Mouse (Mus musculus): ENCODE measurements around the gene Crct1. TPM values are rescaled to one million over a fixed set of nuclear protein-coding genes. Genes with fewer than 3 reads are reported as not detected.
A peak's percentile ranks its signal among the peaks of the same experiment; 100 is the strongest.

The Crct1 gene
- polyA plus RNA-seq, 1 experiment from 2014 or later = 0.28 TPM

GRCm38 (mm10) chr3:93014871-93015270 lies 616 bp downstream of the Crct1 start:
- H3K27ac ChIP-seq (ENCODE audit: low read length) = no peak overlapping the region
- H3K4me1 ChIP-seq (ENCODE audit: control insufficient read depth, insufficient read depth, low read length) = peaks cover 3% of the 10 kb centered on the region; the same call in 1 of the 2 replicates
- peak overlapping the region; percentile 59 for H3K4me3 ChIP-seq (ENCODE audit: low read length)
- no peaks in the 10 kb centered on the region for H3K36me3 ChIP-seq (ENCODE audit: control insufficient read depth, insufficient read depth)
- H3K9me3 ChIP-seq (replicated peaks; ENCODE audit: control insufficient read depth, low read length) = no peaks in the 10 kb centered on the region
- H3K27me3 ChIP-seq (ENCODE audit: control insufficient read depth, insufficient read depth, low read length) = 0 out of 2 replicates have a peak, but pooled peaks cover 2% of the 10 kb centered on the region
- WGBS = 36% methylated on average over 5 of the region's 5 CpGs
- H3K9ac ChIP-seq (ENCODE audit: low read length) = peak overlapping the region; percentile 62
- peak overlapping the region; percentile 80 for H3K4me2 ChIP-seq (ENCODE audit: low read depth, low read length)
- no peak for ATAC-seq (replicated peaks; ENCODE audit: extremely low read depth, insufficient read depth, low FRiP score)

DNA sequence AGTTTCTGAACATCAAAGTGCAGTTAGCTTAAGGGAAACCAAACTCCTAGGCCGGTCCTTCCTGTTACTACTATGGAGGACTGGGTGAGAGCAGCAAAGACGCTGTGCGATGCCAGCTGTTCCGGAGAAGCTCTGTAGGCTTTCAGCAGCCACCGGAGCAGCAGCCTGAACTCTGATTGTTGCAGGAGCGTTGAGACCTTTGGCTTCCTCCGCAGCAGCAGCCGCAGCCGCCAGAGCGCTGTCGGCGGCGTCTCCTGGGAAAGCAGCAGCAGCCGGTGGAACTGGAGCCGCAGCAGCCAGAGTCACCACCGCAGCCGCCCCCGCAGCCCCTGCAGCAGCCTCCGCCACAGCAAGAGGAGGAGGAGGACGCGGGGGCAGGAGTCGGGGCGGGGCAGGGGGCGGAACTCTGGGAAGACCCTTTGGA lies 1.1 kb downstream of the Crct1 start:
- H3K27me3 ChIP-seq (ENCODE audit: control insufficient read depth, insufficient read depth, low read length) = 0 out of 2 replicates have a peak, but pooled peaks cover 2% of the 10 kb centered on the region
- H3K4me1 ChIP-seq (ENCODE audit: control insufficient read depth, insufficient read depth, low read length) = peaks cover 3% of the 10 kb centered on the region; the same call in 1 of the 2 replicates
- peak overlapping the region; percentile 80 for H3K4me2 ChIP-seq (ENCODE audit: low read depth, low read length)
- no peaks in the 10 kb centered on the region for H3K36me3 ChIP-seq (ENCODE audit: control insufficient read depth, insufficient read depth)
- peak; percentile 70; the same call in 1 of the 2 replicates for ATAC-seq (replicated peaks; ENCODE audit: extremely low read depth, insufficient read depth, low FRiP score)
- H3K4me3 ChIP-seq (ENCODE audit: low read length) = peak overlapping the region; percentile 59
- H3K9me3 ChIP-seq (replicated peaks; ENCODE audit: control insufficient read depth, low read length) = no peaks in the 10 kb centered on the region
- under 1% methylated on average over 24 of the region's 24 CpGs for WGBS
- H3K9ac ChIP-seq (ENCODE audit: low read length) = peak overlapping the region; percentile 62
- no peak overlapping the region for H3K27ac ChIP-seq (ENCODE audit: low read length)

GRCm38 (mm10) chr3:93002843-93003242 lies 12.6 kb downstream of the Crct1 start:
- Histone ChIP-seq H3K27ac (ENCODE audit: low read length) (no peak overlapping the region), H3K9me3 (replicated peaks; ENCODE audit: control insufficient read depth, low read length) (no peaks in the 10 kb centered on the region), H3K4me3 (ENCODE audit: low read length) (no peak overlapping the region), H3K9ac (ENCODE audit: low read length) (no peak overlapping the region), H3K27me3 (ENCODE audit: control insufficient read depth, insufficient read depth, low read length) (no peaks in the 10 kb centered on the region), H3K4me1 (ENCODE audit: control insufficient read depth, insufficient read depth, low read length) (no peaks in the 10 kb centered on the region), H3K4me2 (ENCODE audit: low read depth, low read length) (no peak overlapping the region), H3K36me3 (ENCODE audit: control insufficient read depth, insufficient read depth) (no peaks in the 10 kb centered on the region)
- ATAC-seq (replicated peaks; ENCODE audit: extremely low read depth, insufficient read depth, low FRiP score) = no peak
- WGBS = 64% methylated on average over 4 of the region's 4 CpGs

- Histone ChIP-seq H3K27me3 (ENCODE audit: control insufficient read depth, insufficient read depth, low read length) (no peaks in the 10 kb centered on the region), H3K9ac (ENCODE audit: low read length) (no peak overlapping the region), H3K4me2 (ENCODE audit: low read depth, low read length) (no peak overlapping the region), H3K4me1 (ENCODE audit: control insufficient read depth, insufficient read depth, low read length) (no peaks in the 10 kb centered on the region), H3K4me3 (ENCODE audit: low read length) (no peak overlapping the region), H3K36me3 (ENCODE audit: control insufficient read depth, insufficient read depth) (no peaks in the 10 kb centered on the region), H3K9me3 (replicated peaks; ENCODE audit: control insufficient read depth, low read length) (no peaks in the 10 kb centered on the region), H3K27ac (ENCODE audit: low read length) (no peak overlapping the region)
- no peak for ATAC-seq (replicated peaks; ENCODE audit: extremely low read depth, insufficient read depth, low FRiP score)
- WGBS = 51% methylated on average over 3 of the region's 3 CpGs
Measured at GRCm38 (mm10) chr3:93000621-93001020, 14.9 kb downstream of the Crct1 start.

- 3% methylated on average over 7 of the region's 7 CpGs for WGBS
- Histone ChIP-seq H3K36me3 (ENCODE audit: control insufficient read depth, insufficient read depth) (no peaks in the 10 kb centered on the region), H3K4me2 (ENCODE audit: low read depth, low read length) (no peak overlapping the region), H3K27me3 (ENCODE audit: control insufficient read depth, insufficient read depth, low read length) (no peaks in the 10 kb centered on the region), H3K9ac (ENCODE audit: low read length) (no peak overlapping the region), H3K4me1 (ENCODE audit: control insufficient read depth, insufficient read depth, low read length) (no peaks in the 10 kb centered on the region), H3K27ac (ENCODE audit: low read length) (no peak overlapping the region), H3K4me3 (ENCODE audit: low read length) (no peak overlapping the region), H3K9me3 (replicated peaks; ENCODE audit: control insufficient read depth, low read length) (no peaks in the 10 kb centered on the region)
- ATAC-seq (replicated peaks; ENCODE audit: extremely low read depth, insufficient read depth, low FRiP score) = peak; percentile 70
Measured at GRCm38 (mm10) chr3:92998691-92999090, 16.8 kb downstream of the Crct1 start.

GRCm38 (mm10) chr3:92991926-92992325 lies 23.6 kb downstream of the Crct1 start, which contains the start of gene Lce3f:
TSS of gene Lce3f (plus strand) at chr3:92992226.
- Histone ChIP-seq H3K36me3 (ENCODE audit: control insufficient read depth, insufficient read depth) (no peaks in the 10 kb centered on the region), H3K4me3 (ENCODE audit: low read length) (no peak within 1 kb of the TSS), H3K27ac (ENCODE audit: low read length) (no peak within 1 kb of the TSS), H3K9ac (ENCODE audit: low read length) (no peak within 1 kb of the TSS), H3K4me1 (ENCODE audit: control insufficient read depth, insufficient read depth, low read length) (no peaks in the 10 kb centered on the region), H3K4me2 (ENCODE audit: low read depth, low read length) (no peak within 1 kb of the TSS), H3K27me3 (ENCODE audit: control insufficient read depth, insufficient read depth, low read length) (no peaks in the 10 kb centered on the region), H3K9me3 (replicated peaks; ENCODE audit: control insufficient read depth, low read length) (no peaks in the 10 kb centered on the region)
- ATAC-seq (replicated peaks; ENCODE audit: extremely low read depth, insufficient read depth, low FRiP score) = no peak

- no peaks in the 10 kb centered on the region for H3K9me3 ChIP-seq (replicated peaks; ENCODE audit: control insufficient read depth, low read length)
- no peak overlapping the region for H3K27ac ChIP-seq (ENCODE audit: low read length)
- H3K4me2 ChIP-seq (ENCODE audit: low read depth, low read length) = no peak overlapping the region
- H3K27me3 ChIP-seq (ENCODE audit: control insufficient read depth, insufficient read depth, low read length) = no peaks in the 10 kb centered on the region
- no peak overlapping the region for H3K9ac ChIP-seq (ENCODE audit: low read length)
- H3K4me3 ChIP-seq (ENCODE audit: low read length) = no peak overlapping the region
- WGBS = 62% methylated on average over 2 of the region's 2 CpGs
- no peak for ATAC-seq (replicated peaks; ENCODE audit: extremely low read depth, insufficient read depth, low FRiP score)
- no peaks in the 10 kb centered on the region for H3K4me1 ChIP-seq (ENCODE audit: control insufficient read depth, insufficient read depth, low read length)
- H3K36me3 ChIP-seq (ENCODE audit: control insufficient read depth, insufficient read depth) = no peaks in the 10 kb centered on the region
Measured at GRCm38 (mm10) chr3:92978484-92978883, 37.0 kb downstream of the Crct1 start.

- Histone ChIP-seq H3K27ac (ENCODE audit: low read length) (no peak within 1 kb of the TSS), H3K9me3 (replicated peaks; ENCODE audit: control insufficient read depth, low read length) (no peaks in the 10 kb centered on the region), H3K36me3 (ENCODE audit: control insufficient read depth, insufficient read depth) (no peaks in the 10 kb centered on the region), H3K4me1 (ENCODE audit: control insufficient read depth, insufficient read depth, low read length) (no peaks in the 10 kb centered on the region), H3K4me3 (ENCODE audit: low read length) (no peak within 1 kb of the TSS), H3K4me2 (ENCODE audit: low read depth, low read length) (no peak within 1 kb of the TSS), H3K27me3 (ENCODE audit: control insufficient read depth, insufficient read depth, low read length) (no peaks in the 10 kb centered on the region), H3K9ac (ENCODE audit: low read length) (no peak within 1 kb of the TSS)
- WGBS = 77% methylated on average over 2 of the region's 2 CpGs
- ATAC-seq (replicated peaks; ENCODE audit: extremely low read depth, insufficient read depth, low FRiP score) = no peak
Measured at GRCm38 (mm10) chr3:92966761-92967160, 48.7 kb downstream of the Crct1 start, which contains the start of gene Lce3e. TSS of gene Lce3e (plus strand) at chr3:92967061.
